Mouse (Mus musculus) liver, adult 2 months (tissue): ENCODE measurements at regions not wholly inside any gene's neighbourhood (a gene's known extent, or its start where the extent isn't known, plus 50 kb on each side); places are given as distances from the start of the nearest gene placed in this dataset.

Experiments
- DNase-seq: peaks from one replicate; pipeline ENCODE4 v3.0.0-alpha.2; 2011; ENCODE audit warnings: low read depth, low spot score; ENCODE audit errors: extremely low read depth
- H3K27ac ChIP-seq: fragments of 200-500 bp; replicated peaks from 2 replicates; pipeline ENCODE4 v1.5.1; 2012; ENCODE audit warnings: low read depth, mild to moderate bottlenecking, control low read depth, inconsistent platforms, low read length; ENCODE audit not compliant: insufficient read depth
- H3K27me3 ChIP-seq: fragments of 200-500 bp; 2 replicates; pipeline ENCODE4 v1.6.1; 2012; ENCODE audit warnings: mild to moderate bottlenecking, moderate library complexity, low read length, inconsistent platforms; ENCODE audit not compliant: control insufficient read depth, insufficient read depth
- H3K36me3 ChIP-seq: fragments of 200-500 bp; 2 replicates; pipeline ENCODE4 v1.6.1; 2012; ENCODE audit warnings: low read length, inconsistent platforms; ENCODE audit not compliant: control insufficient read depth, insufficient read depth
- H3K4me1 ChIP-seq: fragments of 200-500 bp; 2 replicates; pipeline ENCODE4 v1.6.1; 2011; ENCODE audit warnings: low read length; ENCODE audit not compliant: control insufficient read depth, insufficient read depth
- H3K4me3 ChIP-seq: fragments of 200-500 bp; 2 replicates; pipeline ENCODE4 v1.5.1; 2011; ENCODE audit warnings: low read depth, mild to moderate bottlenecking, control low read depth, low read length, moderate library complexity; ENCODE audit not compliant: insufficient read depth
- H3K79me2 ChIP-seq: fragments of 200-500 bp; 2 replicates; pipeline ENCODE4 v1.6.1; 2012; ENCODE audit warnings: inconsistent platforms, mild to moderate bottlenecking, low read length, moderate library complexity; ENCODE audit not compliant: control insufficient read depth, insufficient read depth
- H3K9ac ChIP-seq: fragments of 200-500 bp; 2 replicates; pipeline ENCODE4 v1.6.1; 2012; ENCODE audit warnings: low read depth, mild to moderate bottlenecking, control low read depth, inconsistent platforms, low read length
- CTCF ChIP-seq: fragments of 200-500 bp; IDR thresholded peaks from 2 replicates; pipeline ENCODE4 v1.5.1; 2011; ENCODE audit warnings: low read depth, low read length, control low read depth
- POLR2A ChIP-seq: fragments of 200-500 bp; IDR thresholded peaks from 2 replicates; pipeline ENCODE4 v1.6.1; 2011; ENCODE audit warnings: low read length, control low read depth; ENCODE audit not compliant: insufficient read depth; ENCODE audit errors: extremely low read depth
- whole genome bisulfite sequencing: fragments of 180-500 bp; shearing (Covaris S2); methylation state at CpG from one replicate; pipeline ENCODE4 v1.1.7; 2018; 5-methylcytosine and 5-hydroxymethylcytosine counted together

DNA sequence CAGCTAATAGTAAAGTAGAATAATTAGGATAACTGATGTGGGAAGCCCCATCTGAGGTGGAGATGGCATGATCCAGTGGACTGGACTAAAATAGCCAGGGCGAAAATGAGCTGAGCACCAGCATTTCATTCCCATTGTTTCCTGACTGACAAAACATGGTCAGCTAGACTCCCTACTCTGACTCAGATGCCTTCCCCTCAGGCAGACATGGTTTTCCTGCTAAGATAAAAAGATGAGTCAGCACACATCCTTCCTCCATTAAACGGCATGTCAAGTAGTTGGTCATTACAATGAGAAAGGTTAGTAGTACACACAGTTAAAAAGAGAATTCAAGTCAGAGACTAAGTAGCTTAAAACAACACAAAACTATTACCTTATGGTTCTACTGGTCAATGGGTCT is 939.7 kb upstream of the Lrrc4c start:
- H3K79me2 ChIP-seq, result no peaks in the 10 kb centered on the region
- no peaks in the 10 kb centered on the region for H3K4me1 ChIP-seq
- no peak overlapping the region for H3K27ac ChIP-seq
- H3K9ac ChIP-seq, result no peak overlapping the region
- H3K36me3 ChIP-seq, result no peaks in the 10 kb centered on the region
- H3K27me3 ChIP-seq, result no peaks in the 10 kb centered on the region
- 79% methylated on average over 2 of the region's 2 CpGs for WGBS
- TF ChIP-seq CTCF, result no peak
- no peak for TF ChIP-seq POLR2A
- H3K4me3 ChIP-seq, result no peak overlapping the region
- no peak for DNase-seq

DNA sequence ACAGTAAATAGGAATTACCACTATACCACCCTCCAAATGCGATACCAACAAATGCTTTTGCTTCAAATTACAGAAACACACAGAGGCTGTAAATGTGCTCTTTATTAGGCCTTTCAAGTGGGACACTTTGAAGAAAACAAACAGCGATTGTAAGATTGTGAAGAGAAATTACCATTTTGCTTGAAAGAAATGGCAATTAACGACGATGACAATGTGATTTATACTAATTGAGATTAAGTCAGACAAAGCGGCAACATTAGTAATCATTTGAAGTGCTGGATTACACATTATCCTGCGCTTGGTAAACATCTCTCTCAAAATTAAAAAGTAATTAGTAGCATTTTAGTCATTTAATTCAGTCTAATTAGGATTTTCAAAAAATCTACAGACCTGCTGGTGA is 938.5 kb upstream of the Api5 start:
- no peak for TF ChIP-seq CTCF
- TF ChIP-seq POLR2A, result no peak
- H3K36me3 ChIP-seq, result no peaks in the 10 kb centered on the region

DNA sequence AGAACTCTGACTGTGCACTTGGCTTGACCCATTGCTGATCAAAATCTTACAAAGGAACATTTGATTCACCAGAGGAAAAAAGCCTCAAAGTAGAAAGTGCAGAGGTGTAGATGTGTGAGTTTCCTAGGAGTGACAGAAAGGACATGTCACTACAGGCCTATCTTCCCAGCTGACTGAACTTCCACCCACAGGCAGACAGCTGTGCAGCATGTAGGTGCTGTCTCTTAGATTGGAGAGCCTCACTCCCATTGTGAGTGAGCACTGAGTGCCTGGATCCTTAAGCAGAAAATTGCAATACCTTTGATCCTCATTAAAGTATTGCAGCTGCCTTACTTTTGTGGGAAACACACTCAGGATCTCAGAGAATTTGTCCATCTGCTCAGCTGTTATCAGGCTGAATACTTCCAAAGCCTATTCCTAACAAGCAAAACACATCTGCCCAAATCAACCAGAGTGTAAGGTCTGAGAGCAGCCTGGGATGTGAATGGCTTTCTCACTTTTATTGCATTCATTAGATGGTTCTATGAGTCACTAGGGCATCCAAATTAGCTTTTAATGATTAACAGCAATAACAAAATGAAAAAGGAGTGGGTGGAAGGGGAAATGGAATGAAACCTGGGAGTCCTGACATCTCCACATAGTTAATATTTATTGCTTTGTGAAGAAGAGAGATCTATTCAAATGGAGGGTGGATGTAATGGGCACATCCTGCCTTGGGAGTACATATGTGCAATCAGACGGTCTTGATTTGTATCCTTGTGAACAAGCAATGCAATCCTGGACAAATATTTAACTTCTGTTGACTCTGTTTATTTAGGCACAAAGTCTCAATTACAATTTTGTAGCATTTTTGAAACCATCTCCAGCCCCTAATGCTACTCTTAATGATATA is 929.1 kb upstream of the Api5 start:
- 30% methylated on average over 1 of the region's 1 CpGs for WGBS
- H3K36me3 ChIP-seq, result no peaks in the 10 kb centered on the region

More for the DNA sequence above, 938.5 kb upstream of the Api5 start:
- no peaks in the 10 kb centered on the region for H3K79me2 ChIP-seq
- no peak overlapping the region for H3K27ac ChIP-seq
- no peak overlapping the region for H3K9ac ChIP-seq
- no peak for DNase-seq
- no peaks in the 10 kb centered on the region for H3K4me1 ChIP-seq
- H3K4me3 ChIP-seq, result no peak overlapping the region
- H3K27me3 ChIP-seq, result no peaks in the 10 kb centered on the region
- WGBS, result 80% methylated on average over 6 of the region's 6 CpGs

More for the DNA sequence above, 929.1 kb upstream of the Api5 start:
- H3K27me3 ChIP-seq, result no peaks in the 10 kb centered on the region
- peak; percentile 7 for DNase-seq
- H3K27ac ChIP-seq, result no peak overlapping the region
- H3K79me2 ChIP-seq, result no peaks in the 10 kb centered on the region
- TF ChIP-seq CTCF (no peak), POLR2A (no peak)
- no peaks in the 10 kb centered on the region for H3K4me1 ChIP-seq
- H3K4me3 ChIP-seq, result no peak overlapping the region
- no peak overlapping the region for H3K9ac ChIP-seq
